ENCODE assay signal across 19 mouse cellular contexts in genomic region chr1:37624185-37624584, GRCm38 (mm10).
A peak's percentile ranks its signal among the peaks of the same experiment; 100 is the strongest.
DNase-seq lines count a peak whose midpoint lies in the region; ATAC-seq and TF ChIP-seq lines count a peak whose summit lies in the region.
"Had no signal": no experiment of that assay in that cellular context is flagged by ENCODE, and none has a peak within 500 bp of the region (broad histone marks: within the 10 kb centered on the region; RNA-seq: fewer than 3 reads in every experiment).

No protein-coding gene starts in this region.

- H3K4me1 ChIP-seq in lung, embryonic 14.5 days (ENCODE audit: insufficient read depth), result no peaks in the 10 kb centered on the region
- no peaks in the 10 kb centered on the region for H3K4me1 ChIP-seq in midbrain, embryonic 15.5 days
- H3K4me1 ChIP-seq: embryonic facial prominence, embryonic 12.5 days; liver, embryonic 13.5 days; midbrain, embryonic 10.5 days; neural tube, embryonic 13.5 days had no signal

- ATAC-seq in lung, embryonic 14.5 days (ENCODE audit: insufficient read depth), result no peak
- no peak for ATAC-seq in midbrain, embryonic 15.5 days (replicated peaks)
- ATAC-seq: forebrain, embryonic 15.5 days had no signal

- DNase-seq in lung, embryonic 14.5 days, result no peak
- no peak for DNase-seq in lung, postnatal 25 days (ENCODE audit: low spot score)
- DNase-seq in ZHBTc4 (ENCODE audit: low read depth, low spot score), result peak; percentile 75
- peak; percentile 73 for DNase-seq in naive thymus-derived CD4-positive, alpha-beta T cell, adult 2 months (ENCODE audit: low read depth)
- peak; percentile 67 for DNase-seq in thymus, postnatal 25 days
- no peak for DNase-seq in urinary bladder, postnatal 36 days (ENCODE audit: low spot score in 2 of 2)
- DNase-seq: adrenal gland, postnatal 25 days; cerebellum, adult 11-12 months; heart, adult 11 months; heart, postnatal 4 days; kidney, adult 9 months; liver, embryonic 13.5 days; right cerebral cortex, postnatal 25 days had no signal

- no peak overlapping the region for H3K9ac ChIP-seq in lung, embryonic 14.5 days
- H3K9ac ChIP-seq in midbrain, embryonic 15.5 days, result no peak overlapping the region
- H3K9ac ChIP-seq: embryonic facial prominence, embryonic 12.5 days; forebrain, embryonic 15.5 days; liver, embryonic 13.5 days; neural tube, embryonic 13.5 days had no signal

- no peak overlapping the region for H3K4me3 ChIP-seq in lung, embryonic 14.5 days (ENCODE audit: low read depth, low read length)
- no peak overlapping the region for H3K4me3 ChIP-seq in midbrain, embryonic 15.5 days
- H3K4me3 ChIP-seq: embryonic facial prominence, embryonic 12.5 days; forebrain, embryonic 15.5 days; left cerebral cortex, adult 2 months; liver, embryonic 13.5 days; midbrain, embryonic 10.5 days; neural tube, embryonic 13.5 days had no signal

- H3K4me2 ChIP-seq in lung, embryonic 14.5 days, result no peak overlapping the region
- no peak overlapping the region for H3K4me2 ChIP-seq in midbrain, embryonic 15.5 days
- H3K4me2 ChIP-seq: embryonic facial prominence, embryonic 12.5 days; forebrain, embryonic 15.5 days; liver, embryonic 13.5 days; neural tube, embryonic 13.5 days had no signal

- WGBS in lung, embryonic 14.5 days, result 85% methylated on average over 17 of the region's 17 CpGs
- 85% methylated on average over 17 of the region's 17 CpGs for WGBS in midbrain, embryonic 15.5 days

- peak; percentile 24 for TF ChIP-seq CTCF in lung, embryonic 14.5 days (IDR thresholded peaks at IDR 0.05; ENCODE audit: low read depth)

- H3K27ac ChIP-seq in lung, embryonic 14.5 days (ENCODE audit: low read depth), result no peak overlapping the region
- no peak overlapping the region for H3K27ac ChIP-seq in midbrain, embryonic 15.5 days
- H3K27ac ChIP-seq: embryonic facial prominence, embryonic 12.5 days; forebrain, embryonic 15.5 days; left cerebral cortex, adult 2 months; liver, embryonic 13.5 days; midbrain, embryonic 10.5 days; neural tube, embryonic 13.5 days had no signal

- H3K9me3 ChIP-seq in lung, embryonic 14.5 days (ENCODE audit: low read depth, low read length), result no peaks in the 10 kb centered on the region
- no peaks in the 10 kb centered on the region for H3K9me3 ChIP-seq in midbrain, embryonic 15.5 days
- H3K9me3 ChIP-seq: embryonic facial prominence, embryonic 12.5 days; forebrain, embryonic 15.5 days; liver, embryonic 13.5 days; midbrain, embryonic 10.5 days; neural tube, embryonic 13.5 days had no signal

- no peaks in the 10 kb centered on the region for H3K27me3 ChIP-seq in lung, embryonic 14.5 days (ENCODE audit: insufficient read depth, low read length)
- H3K27me3 ChIP-seq in midbrain, embryonic 15.5 days (replicated peaks), result no peaks in the 10 kb centered on the region
- H3K27me3 ChIP-seq: embryonic facial prominence, embryonic 12.5 days; forebrain, embryonic 15.5 days; liver, embryonic 13.5 days; neural tube, embryonic 13.5 days had no signal

- no peaks in the 10 kb centered on the region for H3K36me3 ChIP-seq in lung, embryonic 14.5 days (ENCODE audit: insufficient read depth)
- no peaks in the 10 kb centered on the region for H3K36me3 ChIP-seq in midbrain, embryonic 15.5 days (replicated peaks)
- H3K36me3 ChIP-seq: embryonic facial prominence, embryonic 12.5 days; forebrain, embryonic 15.5 days; liver, embryonic 13.5 days; midbrain, embryonic 10.5 days; neural tube, embryonic 13.5 days had no signal

Comparison
In these comparisons a context has a peak if more than half of its experiments do, and no peak if none do; other contexts are left out.
1. DNase-seq: peak in ZHBTc4 (single experiment), naive thymus-derived CD4-positive, alpha-beta T cell, adult 2 months (single experiment) and thymus, postnatal 25 days (single experiment); none in lung, embryonic 14.5 days (single experiment), lung, postnatal 25 days (single experiment) and urinary bladder, postnatal 36 days (0 of 2).